Mouse (Mus musculus) gastrocnemius, postnatal 25 days (tissue): ENCODE measurements at regions not wholly inside any gene's neighbourhood (a gene's known extent, or its start where the extent isn't known, plus 50 kb on each side); places are given as distances from the start of the nearest gene placed in this dataset.
A peak's percentile ranks its signal among the peaks of the same experiment; 100 is the strongest.
"Not testable (repeated sequence)": the region's sequence is repeated elsewhere in the genome, so short reads cannot be mapped to it uniquely, and the experiment has no call there.

Experiments
- DNase-seq: peaks from one replicate; pipeline ENCODE4 v3.0.0; 2022

GRCm38 (mm10) chrX:50602461-50602875 lies 174.2 kb upstream of the Olfr1324 start:
- peak; percentile 56 for DNase-seq

DNA sequence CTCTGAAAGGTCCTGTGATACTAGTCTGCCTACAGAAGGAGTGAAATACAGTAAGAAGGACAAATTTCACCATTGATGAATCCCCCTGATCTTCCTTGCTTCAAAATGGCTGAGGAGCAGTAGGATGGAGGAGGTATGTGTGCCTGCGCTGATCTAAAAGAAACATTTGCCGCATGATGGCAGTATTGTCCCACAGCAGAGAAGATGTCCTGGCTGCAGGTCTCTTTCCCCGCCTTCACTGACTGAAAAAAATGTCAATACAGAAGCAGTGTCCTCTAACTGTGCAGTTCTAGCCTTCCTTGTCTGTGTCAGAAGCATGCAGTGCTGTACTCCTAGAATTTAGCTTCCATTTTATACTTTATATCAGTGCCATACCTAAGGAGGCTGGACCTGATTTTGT lies 172.0 kb upstream of the Olfr1324 start:
- DNase-seq: peak; percentile 79

- DNase-seq: peak; percentile 60
Measured at GRCm38 (mm10) chrX:50599780-50600179, 171.5 kb upstream of the Olfr1324 start.

DNA sequence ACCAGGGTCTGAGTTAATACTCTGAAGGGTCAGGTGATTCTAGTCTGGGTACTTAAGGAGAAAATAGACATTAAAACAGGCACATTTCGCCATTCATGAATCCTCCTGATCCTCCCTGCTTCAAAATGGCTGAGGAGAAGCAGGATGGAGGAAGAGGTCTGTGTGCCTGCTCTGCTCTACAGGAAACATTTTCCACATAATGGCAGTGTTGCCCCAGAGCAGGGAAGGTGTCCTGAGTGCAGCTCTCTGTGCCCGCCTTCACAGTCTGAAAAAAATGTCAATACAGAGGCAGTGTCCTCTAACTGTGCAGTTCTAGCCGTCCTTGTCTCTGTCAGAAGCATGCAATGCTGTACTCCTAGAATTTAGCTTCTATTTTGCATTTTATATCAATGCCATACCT lies 169.3 kb upstream of the Olfr1324 start:
- not testable (repeated sequence) for DNase-seq

DNA sequence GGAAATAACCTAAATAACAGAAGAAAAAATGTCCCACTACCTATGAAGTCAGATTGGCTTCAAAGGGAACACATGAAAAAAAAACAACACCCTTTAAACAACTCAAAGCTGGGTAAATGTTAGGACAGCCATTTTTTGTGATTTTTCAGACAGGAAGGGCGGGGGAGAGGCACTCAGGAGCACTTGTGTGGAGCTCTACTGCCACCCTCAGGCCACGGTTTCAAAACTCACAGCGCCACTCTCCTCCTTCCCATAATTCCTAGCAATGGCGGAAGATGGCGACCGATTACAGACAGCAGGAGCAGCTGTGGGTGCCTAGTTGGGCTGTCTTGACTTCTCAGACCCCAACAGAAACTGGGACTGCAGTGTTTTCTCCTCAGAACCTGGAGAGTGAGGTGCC lies 168.8 kb upstream of the Olfr1324 start:
- peak; percentile 48 for DNase-seq

DNA sequence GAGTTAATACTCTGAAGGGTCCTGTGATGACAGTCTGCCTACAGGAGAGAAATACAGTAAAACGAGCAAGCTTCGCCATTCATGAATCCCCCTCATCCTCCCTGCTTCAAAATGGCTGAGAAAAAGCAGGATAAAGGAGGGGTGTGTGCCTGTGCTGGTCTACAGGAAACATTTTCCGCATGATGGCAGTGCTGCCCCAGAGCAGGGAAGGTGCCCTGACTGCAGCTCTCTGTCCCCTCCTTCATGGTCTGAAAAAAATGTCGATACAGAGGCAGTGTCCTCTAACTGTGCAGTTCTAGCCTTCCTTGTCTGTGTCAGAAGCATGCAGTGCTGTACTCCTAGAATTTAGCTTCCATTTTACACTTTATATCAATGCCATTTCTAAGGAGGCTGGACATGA lies 166.7 kb upstream of the Olfr1324 start:
- not testable (repeated sequence) for DNase-seq

DNA sequence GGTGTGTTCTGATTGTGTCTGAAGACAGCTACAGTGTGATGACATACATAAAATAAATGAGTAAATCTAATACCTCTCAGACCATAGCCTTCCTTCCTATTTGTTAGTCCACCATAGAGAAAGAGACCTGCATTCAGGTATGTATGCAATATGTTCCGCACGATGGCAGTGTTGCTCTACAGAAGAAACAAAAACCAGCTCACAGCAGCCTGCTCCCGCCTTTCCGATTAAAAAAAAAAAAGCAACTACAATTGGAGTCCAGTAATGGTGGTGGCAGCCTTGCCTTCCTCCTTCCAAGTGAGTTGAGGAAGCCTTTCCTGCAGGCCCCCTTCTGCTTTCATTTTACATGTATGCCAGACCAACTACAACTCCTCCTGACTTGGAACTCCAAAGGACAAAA lies 163.2 kb upstream of the Olfr1324 start:
- peak; percentile 41 for DNase-seq

GRCm38 (mm10) chrX:50590673-50591341 lies 162.5 kb upstream of the Olfr1324 start:
- DNase-seq: peak; percentile 63

GRCm38 (mm10) chrX:50588892-50589291 lies 160.6 kb upstream of the Olfr1324 start:
- no peak for DNase-seq

DNA sequence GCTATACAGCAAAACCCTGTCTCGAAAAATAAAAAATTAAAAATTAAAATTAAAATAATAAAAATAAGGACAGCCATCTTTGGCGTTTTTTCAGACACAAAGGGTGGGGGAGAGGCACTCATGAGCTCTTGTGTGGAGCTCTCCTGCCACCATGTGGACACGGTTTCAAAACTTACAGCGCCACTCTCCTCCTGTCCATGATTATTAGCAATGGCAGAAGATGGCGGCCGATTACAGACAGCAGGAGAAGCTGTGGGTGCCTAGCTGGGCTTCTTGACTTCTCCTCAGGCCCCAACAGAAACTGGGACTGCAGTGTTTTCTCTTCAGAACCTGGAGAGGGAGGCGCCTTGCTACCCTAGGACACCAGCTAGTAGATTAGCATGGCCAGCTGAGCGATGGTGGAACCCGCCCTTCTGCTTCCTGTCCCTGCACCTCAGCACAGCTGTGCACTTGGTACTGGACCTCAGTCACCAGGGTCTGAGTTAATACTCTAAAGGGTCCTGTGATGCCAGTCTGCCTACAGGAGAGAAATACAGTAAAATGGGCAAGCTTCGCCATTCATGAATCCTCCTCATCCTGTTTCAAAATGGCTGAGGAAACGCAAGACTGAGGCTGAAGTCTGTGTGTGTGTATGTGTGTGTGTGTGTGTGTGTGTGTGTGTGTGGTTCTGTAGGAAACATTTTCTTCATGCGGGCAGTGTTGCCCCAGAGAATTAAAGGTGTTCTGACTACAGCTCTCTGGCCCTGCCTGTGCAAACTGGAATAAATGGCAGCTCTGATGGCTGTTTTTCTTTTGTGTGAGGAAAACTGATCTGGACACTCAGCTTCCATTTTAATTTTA lies 155.7 kb upstream of the Olfr1324 start:
- DNase-seq: peak; percentile 27

GRCm38 (mm10) chrX:50580200-50580599 lies 151.9 kb upstream of the Olfr1324 start:
- peak; percentile 57 for DNase-seq

DNA sequence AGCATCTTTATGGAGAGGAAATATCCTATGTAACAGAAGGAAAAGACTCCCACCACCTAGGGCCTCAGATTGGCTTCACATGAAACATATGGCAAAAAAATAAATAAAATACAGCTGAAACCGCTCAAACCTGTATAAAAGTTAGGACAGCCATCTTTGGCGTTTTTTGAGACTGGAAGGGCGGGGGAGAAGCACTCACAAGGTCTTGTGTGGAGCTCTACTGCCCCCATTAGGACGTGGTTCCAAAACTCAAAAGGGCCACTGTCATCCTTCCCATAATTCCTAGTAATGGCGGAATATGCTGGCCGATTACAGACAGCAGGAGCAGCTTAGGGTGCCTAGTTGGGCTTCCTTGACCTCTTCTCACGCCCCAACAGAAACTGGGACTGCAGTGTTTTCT lies 148.5 kb upstream of the Olfr1324 start:
- DNase-seq: peak; percentile 64

GRCm38 (mm10) chrX:50572191-50573095 lies 144.1 kb upstream of the Olfr1324 start:
- peak; percentile 58 for DNase-seq

DNA sequence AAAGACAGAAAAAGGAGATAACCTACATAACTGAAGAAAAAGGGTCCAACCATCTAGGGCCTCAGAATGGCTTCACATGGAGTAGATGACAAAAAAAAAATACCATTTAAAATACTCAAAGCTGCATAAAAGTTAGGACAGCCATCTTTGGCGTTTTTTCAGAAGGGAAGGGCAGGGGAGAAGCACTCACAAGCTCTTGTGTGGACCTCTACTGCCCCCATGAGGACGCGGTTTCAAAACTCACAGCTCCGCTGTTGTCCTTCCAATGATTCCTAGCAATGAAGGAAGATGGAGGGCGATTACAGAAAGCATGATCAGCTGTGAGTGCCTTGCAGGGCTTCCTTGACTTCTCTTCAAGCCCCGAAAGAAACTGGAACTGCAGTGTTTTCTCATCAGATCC lies 140.8 kb upstream of the Olfr1324 start:
- DNase-seq: peak; percentile 43

GRCm38 (mm10) chrX:50566345-50566744 lies 138.0 kb upstream of the Olfr1324 start:
- DNase-seq: peak; percentile 67

GRCm38 (mm10) chrX:50565031-50565430 lies 136.7 kb upstream of the Olfr1324 start:
- not testable (repeated sequence) for DNase-seq

DNA sequence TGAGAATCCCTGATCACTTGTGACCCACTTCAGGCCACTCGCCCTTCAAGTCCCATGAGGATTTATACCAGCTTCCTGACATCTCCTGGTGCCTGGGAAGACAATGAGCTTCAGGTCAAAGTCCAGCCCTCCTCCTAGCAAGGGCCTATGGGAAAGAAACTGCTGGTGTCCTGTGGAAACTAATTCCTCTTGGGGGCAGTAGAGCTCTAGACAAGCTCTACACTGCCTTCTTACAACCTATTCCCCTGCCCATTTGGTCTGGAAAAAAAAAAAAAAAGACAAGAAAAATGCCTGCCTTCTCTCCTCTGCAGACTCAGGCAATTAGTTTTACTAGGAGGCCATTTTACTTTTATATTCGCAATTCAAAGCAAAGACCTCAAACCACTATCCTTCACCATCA lies 132.6 kb upstream of the Olfr1324 start:
- DNase-seq: peak; percentile 23

- peak; percentile 20 for DNase-seq
Measured at GRCm38 (mm10) chrX:50550297-50550696, 122.0 kb upstream of the Olfr1324 start.

DNA sequence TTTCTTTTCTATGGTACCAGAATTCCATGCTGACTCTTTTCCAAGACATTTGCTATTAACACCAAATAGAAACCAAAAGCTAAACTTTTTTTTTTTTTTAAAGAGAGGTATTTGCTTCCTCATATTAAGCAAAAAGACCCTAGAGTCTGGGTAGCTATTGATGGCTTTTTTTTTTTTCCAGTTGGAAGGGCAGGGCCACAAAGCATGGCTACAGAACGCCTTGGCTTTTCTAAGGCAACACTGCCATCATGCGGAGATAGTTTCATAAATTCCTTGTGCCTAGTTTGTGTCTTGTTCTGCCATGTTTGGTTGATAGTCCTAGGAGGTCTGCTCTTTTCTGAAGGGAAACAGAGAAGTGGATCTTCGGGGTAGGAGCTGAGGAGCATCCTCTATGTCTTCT lies 121.4 kb upstream of the Olfr1324 start:
- peak; percentile 57 for DNase-seq

GRCm38 (mm10) chrX:50537785-50538159 lies 109.5 kb upstream of the Olfr1324 start:
- DNase-seq: not testable (repeated sequence)

DNA sequence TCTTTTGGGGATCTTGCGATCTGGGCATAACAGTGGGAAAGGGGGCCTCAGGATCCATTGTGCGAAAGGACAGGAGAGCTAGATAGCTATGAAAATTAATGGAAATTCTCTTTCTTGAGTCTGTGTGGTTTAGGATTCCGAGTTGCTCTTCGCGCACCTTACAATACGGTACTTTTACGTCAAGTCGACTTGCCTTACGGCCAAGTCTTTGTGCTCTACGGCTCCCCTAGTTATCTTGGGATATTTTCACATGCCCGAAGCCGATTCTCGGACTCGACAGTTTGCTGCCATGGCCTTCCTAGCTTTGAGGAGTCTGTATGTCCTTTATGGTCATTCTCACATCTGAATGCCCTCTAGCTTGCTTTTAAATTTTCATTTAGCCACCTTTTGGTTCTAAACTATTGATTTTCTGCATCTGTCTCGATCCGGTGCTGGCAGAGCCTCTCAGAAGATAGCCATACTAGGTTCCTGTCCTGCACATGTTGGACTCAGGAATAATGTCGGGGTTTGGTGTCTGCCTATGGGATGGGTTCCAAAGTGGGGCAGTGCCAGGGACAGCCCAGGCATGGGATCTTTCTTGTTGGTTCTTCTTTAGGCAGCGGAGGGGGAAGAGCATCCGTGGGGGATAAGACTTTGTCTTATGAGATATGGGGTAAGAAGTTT lies 109.0 kb upstream of the Olfr1324 start:
- no peak for DNase-seq

DNA sequence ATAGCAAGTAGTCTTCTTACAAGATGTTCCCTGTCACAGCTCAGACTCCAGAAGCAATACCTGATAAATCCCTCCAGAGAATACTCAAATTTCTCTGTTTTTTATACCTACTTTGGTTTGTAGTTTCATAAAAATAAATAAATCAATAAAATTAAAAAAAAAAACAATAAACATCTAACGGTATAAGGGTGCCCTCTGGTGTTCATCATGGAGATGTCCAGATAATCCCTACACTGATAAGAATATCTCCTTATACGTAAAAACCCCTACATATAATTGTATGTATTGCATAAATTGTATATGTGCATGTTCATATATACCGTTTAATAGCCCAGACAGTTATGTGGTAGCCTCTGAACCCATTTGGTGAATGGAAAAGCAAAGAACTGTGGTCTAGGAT lies 75.7 kb upstream of the Olfr1324 start:
- no peak for DNase-seq
